Mouse (Mus musculus) lung, postnatal 0 days (tissue): ENCODE data around the gene Cct3. TPM values are rescaled to one million over a fixed set of nuclear protein-coding genes. Genes with fewer than 3 reads are reported as not detected.
"Not testable (repeated sequence)": the region's sequence is repeated elsewhere in the genome, so short reads cannot be mapped to it uniquely, and the experiment has no call there.

ENCODE experiments used
- ATAC-seq: fragments of 200-750 bp; cut with Nextera tagmentation; 2 replicates; pipeline ENCODE4 v1.8.0; 2017; ENCODE audit warnings: moderate library complexity
- DNase-seq: peaks from one replicate; pipeline ENCODE4 v3.0.0-alpha.2; 2016; ENCODE audit warnings: low spot score
- H3K27ac ChIP-seq: fragments of 300-500 bp; sonication (generic); 2 replicates; pipeline ENCODE4 v1.5.1; 2014; ENCODE audit warnings: antibody characterized with exemption, mild to moderate bottlenecking, low read length, mixed read lengths
- H3K27me3 ChIP-seq: fragments of 300-500 bp; sonication (generic); replicated peaks from 2 replicates; pipeline ENCODE4 v1.6.1; 2014; ENCODE audit warnings: low read length, mixed read lengths; ENCODE audit not compliant: insufficient read depth
- H3K36me3 ChIP-seq: fragments of 300-500 bp; sonication (generic); 2 replicates; pipeline ENCODE4 v1.6.1; 2014; ENCODE audit warnings: low read length, mixed read lengths; ENCODE audit not compliant: insufficient read depth
- H3K4me1 ChIP-seq: fragments of 300-500 bp; sonication (generic); 2 replicates; pipeline ENCODE4 v1.6.1; 2014; ENCODE audit warnings: antibody characterized with exemption, low read depth, low read length, mixed read lengths; ENCODE audit not compliant: insufficient read depth
- H3K4me2 ChIP-seq: fragments of 300-500 bp; sonication (generic); replicated peaks from 2 replicates; pipeline ENCODE4 v1.6.1; 2014; ENCODE audit warnings: low read depth, mild to moderate bottlenecking, low read length, moderate library complexity, mixed read lengths
- H3K4me3 ChIP-seq: fragments of 300-500 bp; sonication (generic); 2 replicates; pipeline ENCODE4 v1.5.1; 2014; ENCODE audit warnings: low read depth, low read length
- H3K9ac ChIP-seq: fragments of 300-500 bp; sonication (generic); replicated peaks from 2 replicates; pipeline ENCODE4 v1.6.1; 2014; ENCODE audit warnings: low read depth, mild to moderate bottlenecking
- H3K9me3 ChIP-seq: fragments of 300-500 bp; sonication (generic); 2 replicates; pipeline ENCODE4 v1.6.1; 2016; ENCODE audit warnings: low read length, mixed read lengths
- CTCF ChIP-seq: IDR thresholded peaks from 2 replicates; pipeline ENCODE4 v1.5.1; 2016; ENCODE audit warnings: antibody characterized with exemption, mild to moderate bottlenecking
- EP300 ChIP-seq: IDR thresholded peaks from 2 replicates; pipeline ENCODE4 v1.6.1; 2016; ENCODE audit warnings: antibody characterized with exemption, mild to moderate bottlenecking, control low read depth
- WGBS: fragments of 180-500 bp; shearing (Covaris S2); extraction: QIAGEN DNeasy Blood & Tissue Kit; methylation state at CpG from one replicate; pipeline ENCODE4 v1.1.7; 2014; 5-methylcytosine and 5-hydroxymethylcytosine counted together
- polyA plus RNA-seq: library from polyadenylated mRNA; unstranded; fragments of >200 nt; fragmentation: Nextera tagmentation; extraction: Ambion mirVana; gene quantifications from 2 replicates; pipeline ENCODE4 v1.2.1, GENCODE M21; 2015

Gene Cct3
- polyA plus RNA-seq, 1 experiment from 2014 or later, result 173 TPM

GRCm38 (mm10) chr3:88256382-88256781 lies 40.5 kb upstream of the Cct3 start:
- ATAC-seq, result no peak; the same call in 1 of the 2 replicates
- Histone ChIP-seq H3K27me3 (0 out of 2 replicates have a peak, but pooled peaks cover 14% of the 10 kb centered on the region), H3K4me2 (no peak overlapping the region), H3K36me3 (no peaks in the 10 kb centered on the region), H3K9me3 (no peaks in the 10 kb centered on the region), H3K4me1 (no peaks in the 10 kb centered on the region), H3K4me3 (no peak overlapping the region), H3K9ac (no peak overlapping the region), H3K27ac (no peak overlapping the region)
- TF ChIP-seq CTCF (no peak), EP300 (no peak)
- 52% methylated on average over 7 of the region's 7 CpGs for WGBS
- no peak for DNase-seq

- Histone ChIP-seq H3K36me3 (no peaks in the 10 kb centered on the region), H3K27ac (no peak overlapping the region), H3K4me2 (no peak overlapping the region), H3K4me1 (no peaks in the 10 kb centered on the region), H3K27me3 (no peaks in the 10 kb centered on the region), H3K9ac (no peak overlapping the region), H3K4me3 (no peak overlapping the region), H3K9me3 (no peaks in the 10 kb centered on the region)
- no peak for TF ChIP-seq CTCF
- TF ChIP-seq EP300, result no peak
- DNase-seq (no peak), ATAC-seq (no peak)
- 54% methylated on average over 3 of the region's 3 CpGs for WGBS
Observed at GRCm38 (mm10) chr3:88262346-88262745, 34.6 kb upstream of the Cct3 start.

DNA sequence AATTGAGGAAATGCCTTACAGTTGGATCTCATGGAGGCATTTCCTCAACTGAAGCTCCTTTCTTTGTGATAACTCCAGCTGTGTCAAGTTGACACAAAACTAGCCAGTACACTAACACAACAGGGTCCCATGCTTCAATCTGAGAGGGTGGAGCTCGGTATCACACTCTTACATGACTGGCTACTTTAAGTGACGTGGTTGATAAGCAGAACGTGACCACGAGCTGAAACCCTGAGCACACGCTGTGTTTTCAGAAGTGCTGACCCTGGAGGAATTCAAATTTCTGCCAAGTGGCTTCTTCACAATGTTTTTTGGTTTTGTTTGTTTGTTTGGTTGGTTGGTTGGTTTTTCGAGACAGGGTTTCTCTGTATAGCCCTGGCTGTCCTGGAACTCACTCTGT lies 28.9 kb upstream of the Cct3 start:
- not testable (repeated sequence) for H3K27ac ChIP-seq, H3K4me1 ChIP-seq, ATAC-seq, H3K9me3 ChIP-seq, H3K27me3 ChIP-seq, H3K9ac ChIP-seq, DNase-seq, H3K36me3 ChIP-seq, H3K4me3 ChIP-seq, H3K4me2 ChIP-seq
- WGBS, result 53% methylated on average over 6 of the region's 6 CpGs

DNA sequence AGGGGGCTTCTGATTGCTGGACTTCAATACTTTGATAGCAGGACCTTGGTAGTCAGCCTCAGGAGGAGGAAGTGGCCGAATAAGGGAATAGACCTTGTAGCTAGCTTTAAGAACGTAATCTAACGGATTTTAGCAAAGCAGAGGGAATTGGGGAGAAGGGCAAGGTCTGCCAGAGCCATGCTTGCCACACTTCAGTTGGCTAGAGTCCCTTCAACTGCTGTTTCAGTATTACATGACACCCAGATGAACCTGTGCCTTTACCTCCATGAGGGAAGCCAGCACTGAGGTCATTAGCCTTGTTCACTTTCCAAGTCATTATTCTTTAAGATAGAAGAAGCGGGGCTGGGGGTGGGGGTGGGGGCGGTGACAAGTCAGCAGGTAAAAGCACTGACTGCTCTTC lies 27.9 kb upstream of the Cct3 start:
- Histone ChIP-seq H3K9ac (no peak overlapping the region), H3K4me1 (no peaks in the 10 kb centered on the region), H3K27ac (no peak overlapping the region), H3K36me3 (no peaks in the 10 kb centered on the region), H3K4me3 (no peak overlapping the region), H3K4me2 (no peak overlapping the region), H3K9me3 (no peaks in the 10 kb centered on the region), H3K27me3 (no peaks in the 10 kb centered on the region)
- no peak for ATAC-seq
- WGBS, result 81% methylated on average over 5 of the region's 5 CpGs
- no peak for DNase-seq
- TF ChIP-seq EP300 (no peak), CTCF (no peak)

GRCm38 (mm10) chr3:88271298-88271697 lies 25.6 kb upstream of the Cct3 start:
- H3K27me3 ChIP-seq, H3K36me3 ChIP-seq, DNase-seq, H3K27ac ChIP-seq, H3K4me2 ChIP-seq, H3K9me3 ChIP-seq, H3K4me3 ChIP-seq, H3K4me1 ChIP-seq, ATAC-seq, H3K9ac ChIP-seq: not testable (repeated sequence)
- WGBS, result 78% methylated on average over 2 of the region's 2 CpGs

GRCm38 (mm10) chr3:88271859-88272258 lies 25.1 kb upstream of the Cct3 start:
- Histone ChIP-seq H3K4me2 (no peak overlapping the region), H3K36me3 (no peaks in the 10 kb centered on the region), H3K27me3 (no peaks in the 10 kb centered on the region), H3K27ac (no peak overlapping the region), H3K9me3 (no peaks in the 10 kb centered on the region), H3K4me3 (no peak overlapping the region), H3K4me1 (no peaks in the 10 kb centered on the region), H3K9ac (no peak overlapping the region)
- DNase-seq, result no peak
- TF ChIP-seq CTCF, result no peak
- no peak for TF ChIP-seq EP300
- ATAC-seq, result no peak
- WGBS, result 91% methylated on average over 3 of the region's 3 CpGs

GRCm38 (mm10) chr3:88274002-88274401 lies 22.9 kb upstream of the Cct3 start:
- Histone ChIP-seq H3K27me3 (no peaks in the 10 kb centered on the region), H3K9me3 (no peaks in the 10 kb centered on the region), H3K27ac (no peak overlapping the region), H3K4me2 (no peak overlapping the region), H3K4me3 (no peak overlapping the region), H3K9ac (no peak overlapping the region), H3K4me1 (no peaks in the 10 kb centered on the region), H3K36me3 (no peaks in the 10 kb centered on the region)
- DNase-seq (no peak), ATAC-seq (no peak)
- 93% methylated on average over 4 of the region's 4 CpGs for WGBS
- peak; percentile 49 for TF ChIP-seq CTCF
- TF ChIP-seq EP300, result no peak
